Mouse (Mus musculus): ENCODE results near the gene Abtb2. TPM values are rescaled to one million over a fixed set of nuclear protein-coding genes. Genes with fewer than 3 reads are reported as not detected.

Gene Abtb2
- polyA plus RNA-seq, 1 experiment from 2014 or later: 16.5 TPM

Other genes starting within 250 kb of the Abtb2 start
- gene Elf5, start 154.6 kb upstream of the Abtb2 start, polyA plus RNA-seq (2015; fragmentation: Nextera tagmentation; extraction: Ambion mirVana): 4.2 and 4.7 TPM in 2 replicates
- 77.8 and 89.7 TPM in 2 replicates for gene Cat, start 81.2 kb upstream of the Abtb2 start, polyA plus RNA-seq (2015; fragmentation: Nextera tagmentation; extraction: Ambion mirVana)
- gene Nat10, start 195.0 kb downstream of the Abtb2 start, polyA plus RNA-seq (2015; fragmentation: Nextera tagmentation; extraction: Ambion mirVana): 23.8 and 24.5 TPM in 2 replicates
- 245 and 248 TPM in 2 replicates for gene Caprin1, start 231.3 kb downstream of the Abtb2 start, polyA plus RNA-seq (2015; fragmentation: Nextera tagmentation; extraction: Ambion mirVana)